Comparison of ENCODE assay signal across 10 mouse cellular contexts in genomic region chr1:181510855-181511254, GRCm38 (mm10). TPM values are rescaled to one million over a fixed set of nuclear protein-coding genes. Genes with fewer than 3 reads are reported as not detected.
"Had no signal": no experiment of that assay in that cellular context is flagged by ENCODE, and none has a peak within 500 bp of the region (broad histone marks: within the 10 kb centered on the region; RNA-seq: fewer than 3 reads in every experiment).

No protein-coding gene starts in this region.

RNA-seq across cellular contexts. Expression of gene Ccdc121, which starts 0.4 kb away (rescaled TPM):
- total RNA-seq: liver, adult 2 months; megakaryocyte progenitor cell, adult 5-6 weeks; megakaryocyte-erythroid progenitor cell, adult 5-6 weeks had no signal
- polyA plus RNA-seq: large intestine, adult 2 months; liver, adult 2 months; liver, embryonic 13.5 days; liver, embryonic 16.5 days; midbrain, embryonic 11.5 days; neural tube, embryonic 11.5 days; neural tube, embryonic 14.5 days; stomach, embryonic 15.5 days had no signal
